Mouse (Mus musculus) ES-E14 (cell line): ENCODE results near the gene Rpp14.

ENCODE experiments used
- CHD2 ChIP-seq: IDR thresholded peaks from 2 replicates; pipeline ENCODE4 v1.6.1; 2014; ENCODE audit warnings: mild to moderate bottlenecking, low read depth, low read length, inconsistent platforms
- HCFC1 ChIP-seq: IDR thresholded peaks from 2 replicates; pipeline ENCODE4 v1.6.1; 2012; ENCODE audit warnings: low read length, inconsistent platforms, borderline replicate concordance; ENCODE audit not compliant: insufficient read depth
- ZC3H11A ChIP-seq: IDR thresholded peaks from 2 replicates; pipeline ENCODE4 v1.6.1; 2012; ENCODE audit warnings: low read depth, mild to moderate bottlenecking, inconsistent platforms, low read length, borderline replicate concordance
- ZNF384 ChIP-seq: IDR thresholded peaks from 2 replicates; pipeline ENCODE4 v1.6.1; 2012; ENCODE audit warnings: low read depth, low read length, inconsistent platforms

GRCm38 (mm10) chr14:8093427-8093826, 13.3 kb downstream of the Rpp14 start:
- TF ChIP-seq ZC3H11A (no peak), HCFC1 (no peak), CHD2 (no peak), ZNF384 (no peak)
